Mouse (Mus musculus) neural tube, embryonic 14.5 days (tissue): ENCODE data around the gene Hipk2. TPM values are rescaled to one million over a fixed set of nuclear protein-coding genes. Genes with fewer than 3 reads are reported as not detected.

Source experiments
- ATAC-seq: fragments of 200-750 bp; cut with Nextera tagmentation; 2 replicates; pipeline ENCODE4 v1.8.0; 2017; ENCODE audit warnings: low read depth, mild to moderate bottlenecking, moderate TSS enrichment, moderate library complexity
- H3K27ac ChIP-seq: fragments of 300-500 bp; sonication (generic); 2 replicates; pipeline ENCODE4 v1.5.1; 2014; ENCODE audit warnings: low read depth, mild to moderate bottlenecking, control low read depth, low read length, moderate library complexity, mixed read lengths
- H3K27me3 ChIP-seq: fragments of 300-500 bp; sonication (generic); 2 replicates; pipeline ENCODE4 v1.6.1; 2014; ENCODE audit warnings: low read length; ENCODE audit not compliant: control insufficient read depth, insufficient read depth
- H3K36me3 ChIP-seq: fragments of 300-500 bp; sonication (generic); 2 replicates; pipeline ENCODE4 v1.6.1; 2014; ENCODE audit warnings: low read length, mixed read lengths; ENCODE audit not compliant: control insufficient read depth, insufficient read depth
- H3K4me1 ChIP-seq: fragments of 300-500 bp; sonication (generic); 2 replicates; pipeline ENCODE4 v1.6.1; 2014; ENCODE audit warnings: low read length; ENCODE audit not compliant: control insufficient read depth, insufficient read depth
- H3K4me2 ChIP-seq: fragments of 300-500 bp; sonication (generic); 2 replicates; pipeline ENCODE4 v1.6.1; 2014; ENCODE audit warnings: mild to moderate bottlenecking, low read depth, low read length, control low read depth
- H3K4me3 ChIP-seq: fragments of 300-500 bp; sonication (generic); 2 replicates; pipeline ENCODE4 v1.5.1; 2014; ENCODE audit warnings: low read depth, low read length, control low read depth, mixed read lengths
- H3K9ac ChIP-seq: fragments of 300-500 bp; sonication (generic); replicated peaks from 2 replicates; pipeline ENCODE4 v1.6.1; 2014; ENCODE audit warnings: low read depth, mild to moderate bottlenecking, control low read depth, low read length, mixed read lengths
- H3K9me3 ChIP-seq: fragments of 300-500 bp; sonication (generic); 2 replicates; pipeline ENCODE4 v1.6.1; 2016; ENCODE audit warnings: low read length; ENCODE audit not compliant: control insufficient read depth
- WGBS: fragments of 180-500 bp; shearing (Covaris S2); extraction: QIAGEN DNeasy Blood & Tissue Kit; methylation state at CpG from one replicate; pipeline ENCODE4 v1.1.7; 2014; 5-methylcytosine and 5-hydroxymethylcytosine counted together
- polyA plus RNA-seq: library from polyadenylated mRNA; unstranded; fragments of >200 nt; fragmentation: Nextera tagmentation; extraction: Ambion mirVana; gene quantifications from 2 replicates; pipeline ENCODE4 v1.2.1, GENCODE M21; 2014

The Hipk2 gene
- polyA plus RNA-seq, 1 experiment from 2014 or later, result 41.4 TPM

GRCm38 (mm10) chr6:38919135-38919740 lies 43.3 kb upstream of the Hipk2 start:
- 84% methylated on average over 14 of the region's 14 CpGs for WGBS
- H3K9ac ChIP-seq, result no peak overlapping the region
- H3K4me1 ChIP-seq, result no peaks in the 10 kb centered on the region
- H3K27ac ChIP-seq, result no peak overlapping the region
- no peaks in the 10 kb centered on the region for H3K9me3 ChIP-seq
- no peaks in the 10 kb centered on the region for H3K27me3 ChIP-seq
- H3K4me2 ChIP-seq, result no peak overlapping the region
- no peaks in the 10 kb centered on the region for H3K36me3 ChIP-seq
- ATAC-seq, result no peak
- H3K4me3 ChIP-seq, result no peak overlapping the region

- H3K9me3 ChIP-seq, result no peaks in the 10 kb centered on the region
- H3K9ac ChIP-seq, result no peak overlapping the region
- no peaks in the 10 kb centered on the region for H3K4me1 ChIP-seq
- H3K27ac ChIP-seq, result no peak overlapping the region
- H3K4me3 ChIP-seq, result no peak overlapping the region
- ATAC-seq, result no peak
- 79% methylated on average over 4 of the region's 4 CpGs for WGBS
- no peaks in the 10 kb centered on the region for H3K27me3 ChIP-seq
- no peak overlapping the region for H3K4me2 ChIP-seq
- H3K36me3 ChIP-seq, result no peaks in the 10 kb centered on the region
Observed at GRCm38 (mm10) chr6:38918728-38919127, 42.8 kb upstream of the Hipk2 start.

GRCm38 (mm10) chr6:38917415-38917814 lies 41.5 kb upstream of the Hipk2 start:
- H3K4me2 ChIP-seq, result no peak overlapping the region
- H3K27ac ChIP-seq, result no peak overlapping the region
- 71% methylated on average over 3 of the region's 3 CpGs for WGBS
- H3K4me3 ChIP-seq, result no peak overlapping the region
- H3K9ac ChIP-seq, result no peak overlapping the region
- H3K9me3 ChIP-seq, result no peaks in the 10 kb centered on the region
- H3K36me3 ChIP-seq, result no peaks in the 10 kb centered on the region
- H3K27me3 ChIP-seq, result no peaks in the 10 kb centered on the region
- H3K4me1 ChIP-seq, result no peaks in the 10 kb centered on the region
- ATAC-seq, result no peak

GRCm38 (mm10) chr6:38916571-38916970 lies 40.6 kb upstream of the Hipk2 start:
- Histone ChIP-seq H3K9ac (no peak overlapping the region), H3K4me2 (no peak overlapping the region), H3K4me1 (no peaks in the 10 kb centered on the region), H3K4me3 (no peak overlapping the region), H3K27me3 (no peaks in the 10 kb centered on the region), H3K36me3 (no peaks in the 10 kb centered on the region), H3K27ac (no peak overlapping the region), H3K9me3 (no peaks in the 10 kb centered on the region)
- 87% methylated on average over 4 of the region's 4 CpGs for WGBS
- no peak for ATAC-seq

GRCm38 (mm10) chr6:38915776-38916175 lies 39.8 kb upstream of the Hipk2 start:
- no peaks in the 10 kb centered on the region for H3K4me1 ChIP-seq

GRCm38 (mm10) chr6:38914181-38914580 lies 38.2 kb upstream of the Hipk2 start:
- no peak for ATAC-seq
- Histone ChIP-seq H3K4me3 (no peak overlapping the region), H3K27me3 (no peaks in the 10 kb centered on the region), H3K4me2 (no peak overlapping the region), H3K9me3 (no peaks in the 10 kb centered on the region), H3K36me3 (no peaks in the 10 kb centered on the region), H3K27ac (no peak overlapping the region), H3K4me1 (no peaks in the 10 kb centered on the region), H3K9ac (no peak overlapping the region)
- 82% methylated on average over 10 of the region's 10 CpGs for WGBS

More at GRCm38 (mm10) chr6:38915776-38916175, 39.8 kb upstream of the Hipk2 start:
- H3K4me3 ChIP-seq, result no peak overlapping the region
- H3K9me3 ChIP-seq, result no peaks in the 10 kb centered on the region
- H3K27me3 ChIP-seq, result no peaks in the 10 kb centered on the region
- H3K4me2 ChIP-seq, result no peak overlapping the region
- no peaks in the 10 kb centered on the region for H3K36me3 ChIP-seq
- H3K9ac ChIP-seq, result no peak overlapping the region
- no peak overlapping the region for H3K27ac ChIP-seq
- WGBS, result 68% methylated on average over 5 of the region's 5 CpGs
- ATAC-seq, result no peak

- Histone ChIP-seq H3K4me1 (no peaks in the 10 kb centered on the region), H3K9me3 (no peaks in the 10 kb centered on the region), H3K36me3 (no peaks in the 10 kb centered on the region), H3K4me2 (no peak overlapping the region), H3K27me3 (no peaks in the 10 kb centered on the region), H3K9ac (no peak overlapping the region), H3K4me3 (no peak overlapping the region), H3K27ac (no peak overlapping the region)
- no peak for ATAC-seq
- 49% methylated on average over 13 of the region's 13 CpGs for WGBS
Observed at GRCm38 (mm10) chr6:38913386-38914042, 37.5 kb upstream of the Hipk2 start.

- no peaks in the 10 kb centered on the region for H3K9me3 ChIP-seq
- H3K4me3 ChIP-seq, result no peak overlapping the region
- H3K4me2 ChIP-seq, result no peak overlapping the region
- 68% methylated on average over 9 of the region's 9 CpGs for WGBS
- no peak overlapping the region for H3K9ac ChIP-seq
- H3K4me1 ChIP-seq, result no peaks in the 10 kb centered on the region
- no peak for ATAC-seq
- H3K27me3 ChIP-seq, result no peaks in the 10 kb centered on the region
- H3K27ac ChIP-seq, result no peak overlapping the region
- no peaks in the 10 kb centered on the region for H3K36me3 ChIP-seq
Observed at GRCm38 (mm10) chr6:38912845-38913244, 36.9 kb upstream of the Hipk2 start.

GRCm38 (mm10) chr6:38912121-38912660 lies 36.2 kb upstream of the Hipk2 start:
- Histone ChIP-seq H3K9me3 (no peaks in the 10 kb centered on the region), H3K27me3 (no peaks in the 10 kb centered on the region), H3K36me3 (no peaks in the 10 kb centered on the region), H3K4me3 (no peak overlapping the region), H3K9ac (no peak overlapping the region), H3K4me2 (no peak overlapping the region), H3K27ac (no peak overlapping the region), H3K4me1 (no peaks in the 10 kb centered on the region)
- ATAC-seq, result no peak
